Mouse (Mus musculus) kidney, adult 2 months (tissue): ENCODE measurements around the gene Lats2.

ENCODE experiments used
- CTCF ChIP-seq: fragments of 200-500 bp; conservative IDR thresholded peaks from 2 replicates; pipeline ENCODE4 v1.5.1; 2011; ENCODE audit warnings: low read depth, mild to moderate bottlenecking, control low read depth, low read length, moderate library complexity, mixed read lengths; ENCODE audit not compliant: insufficient read depth, insufficient read length
- POLR2A ChIP-seq: fragments of 200-500 bp; IDR thresholded peaks from one replicate; pipeline ENCODE4 v1.6.1; 2011; ENCODE audit warnings: low read depth, low read length, control low read depth

DNA sequence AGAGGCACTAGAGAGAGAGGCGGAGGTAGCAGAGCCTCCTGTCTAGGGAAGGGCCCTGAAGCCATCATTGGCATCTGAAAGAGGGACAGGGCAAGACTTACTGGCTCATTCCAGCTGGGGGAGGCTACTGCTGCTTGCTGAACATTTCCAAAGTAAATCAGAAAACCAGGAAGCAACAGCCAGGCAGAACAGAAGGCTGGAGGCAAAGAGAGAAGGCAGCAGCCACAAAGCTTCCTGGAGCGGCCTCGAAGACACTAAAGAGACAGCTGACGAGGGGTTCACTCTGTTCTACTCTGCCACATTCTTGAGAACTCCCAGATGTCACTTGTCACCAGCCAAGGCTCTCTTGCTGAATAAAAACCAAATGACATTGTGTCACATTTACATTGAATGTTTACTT is 33.7 kb downstream of the Lats2 start:
- TF ChIP-seq CTCF (no peak), POLR2A (no peak)
